Mouse (Mus musculus): ENCODE data around the gene Samd7. TPM values are rescaled to one million over a fixed set of nuclear protein-coding genes. Genes with fewer than 3 reads are reported as not detected.
"Not testable (repeated sequence)": the region's sequence is repeated elsewhere in the genome, so short reads cannot be mapped to it uniquely, and the experiment has no call there.

The Samd7 gene
- not detected in 2 replicates for polyA plus RNA-seq (2014; fragmentation: Nextera tagmentation; extraction: Ambion mirVana)

DNA sequence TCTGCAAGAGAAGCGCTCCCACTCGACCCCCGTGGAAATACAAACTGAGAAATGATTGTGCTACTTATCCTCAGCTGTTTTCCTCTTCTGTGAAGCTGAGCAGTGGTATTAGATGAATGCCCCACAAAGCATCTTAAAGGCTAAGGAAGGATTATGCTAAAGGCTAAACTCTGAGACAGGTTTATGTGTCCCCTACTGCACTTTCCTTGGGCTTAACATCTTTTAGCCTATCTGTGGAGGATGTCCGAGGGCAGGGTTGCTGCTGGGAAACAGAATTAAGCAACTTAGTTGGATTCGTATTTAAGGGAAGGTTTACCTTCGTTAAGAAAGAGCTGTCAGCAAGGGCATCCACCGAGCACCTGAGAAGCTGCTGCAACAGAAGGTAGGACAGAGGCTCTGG lies at the start of gene Samd7:
Gene Samd7 (plus strand): TSS at position 288 of the 400 bp plus-strand sequence.
- Histone ChIP-seq H3K4me2 (replicated peaks) (no peak within 1 kb of the TSS), H3K4me3 (replicated peaks; ENCODE audit: low read length) (no peak within 1 kb of the TSS), H3K27me3 (ENCODE audit: control insufficient read depth, insufficient read depth, low read length) (no peaks in the 10 kb centered on the region), H3K36me3 (replicated peaks; ENCODE audit: control insufficient read depth, insufficient read depth) (no peaks in the 10 kb centered on the region), H3K27ac (no peak within 1 kb of the TSS), H3K9me3 (ENCODE audit: control insufficient read depth, low read length) (peaks cover 10% of the 10 kb centered on the region; the same call in 1 of the 2 replicates), H3K4me1 (replicated peaks; ENCODE audit: control insufficient read depth, insufficient read depth, low read length) (no peaks in the 10 kb centered on the region), H3K9ac (no peak within 1 kb of the TSS)
- DNase-seq (ENCODE audit: low spot score) (no peak), ATAC-seq (ENCODE audit: low FRiP score) (no peak)
- WGBS: 86% methylated on average over 7 of the region's 7 CpGs

DNA sequence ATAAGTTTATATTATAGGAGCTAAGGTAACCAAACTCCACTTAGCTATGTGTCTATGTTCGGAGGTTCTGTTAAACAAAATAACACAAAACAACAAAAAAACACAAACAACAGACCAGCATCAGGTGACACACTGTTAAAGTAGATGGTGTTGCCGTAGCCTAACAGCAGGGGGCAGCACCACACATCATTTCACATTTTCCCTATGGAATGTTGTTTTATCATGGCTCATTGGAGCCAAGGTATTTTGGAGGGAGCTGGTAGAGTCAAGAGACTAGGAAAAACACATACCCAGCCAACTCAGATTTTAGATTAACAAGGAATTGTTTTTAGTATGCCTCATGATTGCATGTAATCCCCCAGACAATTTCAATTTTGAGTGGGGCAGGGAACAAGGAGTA lies 49.7 kb upstream of the Samd7 start:
- Histone ChIP-seq H3K9ac (no peak overlapping the region), H3K27me3 (ENCODE audit: control insufficient read depth, insufficient read depth, low read length) (no peaks in the 10 kb centered on the region), H3K4me3 (replicated peaks; ENCODE audit: low read length) (no peak overlapping the region), H3K4me1 (replicated peaks; ENCODE audit: control insufficient read depth, insufficient read depth, low read length) (no peaks in the 10 kb centered on the region), H3K27ac (no peak overlapping the region), H3K36me3 (replicated peaks; ENCODE audit: control insufficient read depth, insufficient read depth) (no peaks in the 10 kb centered on the region), H3K9me3 (ENCODE audit: control insufficient read depth, low read length) (no peaks in the 10 kb centered on the region), H3K4me2 (replicated peaks) (no peak overlapping the region)
- 20% methylated on average over 2 of the region's 2 CpGs for WGBS
- DNase-seq (ENCODE audit: low spot score) (peak; percentile 68), ATAC-seq (ENCODE audit: low FRiP score) (no peak; the same call in 1 of the 2 replicates)

- H3K9ac ChIP-seq: no peak overlapping the region
- no peak overlapping the region for H3K27ac ChIP-seq
- DNase-seq (ENCODE audit: low spot score) (no peak), ATAC-seq (ENCODE audit: low FRiP score) (no peak)
- H3K4me2 ChIP-seq (replicated peaks): no peak overlapping the region
- no peaks in the 10 kb centered on the region for H3K4me1 ChIP-seq (replicated peaks; ENCODE audit: control insufficient read depth, insufficient read depth, low read length)
- no peaks in the 10 kb centered on the region for H3K9me3 ChIP-seq (ENCODE audit: control insufficient read depth, low read length)
- H3K36me3 ChIP-seq (replicated peaks; ENCODE audit: control insufficient read depth, insufficient read depth): no peaks in the 10 kb centered on the region
- H3K27me3 ChIP-seq (ENCODE audit: control insufficient read depth, insufficient read depth, low read length): no peaks in the 10 kb centered on the region
- no peak overlapping the region for H3K4me3 ChIP-seq (replicated peaks; ENCODE audit: low read length)
- WGBS: 60% methylated on average over 4 of the region's 4 CpGs
These were observed 48.2 kb upstream of the Samd7 start for GRCm38 (mm10) chr3:30697891-30698290.

GRCm38 (mm10) chr3:30699711-30700505 lies 46.2 kb upstream of the Samd7 start, which contains the start of gene Lrrc31:
Gene Lrrc31, minus strand, starts transcription at chr3:30699843.
- H3K9me3 ChIP-seq (ENCODE audit: control insufficient read depth, low read length); H3K27me3 ChIP-seq (ENCODE audit: control insufficient read depth, insufficient read depth, low read length); H3K4me2 ChIP-seq (replicated peaks); ATAC-seq (ENCODE audit: low FRiP score); H3K36me3 ChIP-seq (replicated peaks; ENCODE audit: control insufficient read depth, insufficient read depth); H3K4me1 ChIP-seq (replicated peaks; ENCODE audit: control insufficient read depth, insufficient read depth, low read length); H3K27ac ChIP-seq; DNase-seq (ENCODE audit: low spot score); H3K9ac ChIP-seq; H3K4me3 ChIP-seq (replicated peaks; ENCODE audit: low read length): not testable (repeated sequence)
- 90% methylated on average over 6 of the region's 6 CpGs for WGBS

GRCm38 (mm10) chr3:30705977-30706376 lies 40.1 kb upstream of the Samd7 start:
- Histone ChIP-seq H3K9me3 (ENCODE audit: control insufficient read depth, low read length) (no peaks in the 10 kb centered on the region), H3K9ac (no peak overlapping the region), H3K36me3 (replicated peaks; ENCODE audit: control insufficient read depth, insufficient read depth) (no peaks in the 10 kb centered on the region), H3K27me3 (ENCODE audit: control insufficient read depth, insufficient read depth, low read length) (no peaks in the 10 kb centered on the region), H3K27ac (no peak overlapping the region), H3K4me3 (replicated peaks; ENCODE audit: low read length) (no peak overlapping the region), H3K4me2 (replicated peaks) (no peak overlapping the region), H3K4me1 (replicated peaks; ENCODE audit: control insufficient read depth, insufficient read depth, low read length) (no peaks in the 10 kb centered on the region)
- WGBS: 92% methylated on average over 3 of the region's 3 CpGs
- ATAC-seq (ENCODE audit: low FRiP score): no peak
- DNase-seq (ENCODE audit: low spot score): no peak

- DNase-seq (ENCODE audit: low spot score) (no peak), ATAC-seq (ENCODE audit: low FRiP score) (no peak)
- Histone ChIP-seq H3K36me3 (replicated peaks; ENCODE audit: control insufficient read depth, insufficient read depth) (no peaks in the 10 kb centered on the region), H3K4me2 (replicated peaks) (no peak overlapping the region), H3K4me3 (replicated peaks; ENCODE audit: low read length) (no peak overlapping the region), H3K27me3 (ENCODE audit: control insufficient read depth, insufficient read depth, low read length) (no peaks in the 10 kb centered on the region), H3K4me1 (replicated peaks; ENCODE audit: control insufficient read depth, insufficient read depth, low read length) (no peaks in the 10 kb centered on the region), H3K9me3 (ENCODE audit: control insufficient read depth, low read length) (no peaks in the 10 kb centered on the region), H3K9ac (no peak overlapping the region), H3K27ac (no peak overlapping the region)
- 84% methylated on average over 4 of the region's 4 CpGs for WGBS
These were observed 39.3 kb upstream of the Samd7 start for GRCm38 (mm10) chr3:30706614-30707276.

DNA sequence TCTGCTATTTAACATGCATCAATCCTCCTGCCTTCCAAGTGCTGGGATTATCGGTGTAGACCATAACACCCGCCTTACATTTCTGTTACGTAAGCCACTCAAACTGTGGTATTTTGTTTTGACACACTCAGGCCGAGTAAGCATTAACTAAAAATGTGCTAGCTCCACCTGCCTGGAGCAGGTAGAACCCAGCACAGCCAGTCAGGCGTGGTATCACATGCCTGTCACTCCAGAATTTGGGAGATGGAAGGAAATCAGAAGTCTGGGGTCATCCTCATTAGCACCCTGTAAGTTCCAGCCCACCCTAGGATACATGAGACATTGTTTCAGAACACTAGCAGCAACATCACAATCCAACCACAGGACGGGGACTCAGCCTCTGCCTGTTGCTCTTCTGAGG lies 35.9 kb upstream of the Samd7 start:
- H3K4me1 ChIP-seq (replicated peaks; ENCODE audit: control insufficient read depth, insufficient read depth, low read length): no peaks in the 10 kb centered on the region
- H3K9ac ChIP-seq: no peak overlapping the region
- no peaks in the 10 kb centered on the region for H3K9me3 ChIP-seq (ENCODE audit: control insufficient read depth, low read length)
- no peak overlapping the region for H3K4me3 ChIP-seq (replicated peaks; ENCODE audit: low read length)
- DNase-seq (ENCODE audit: low spot score): no peak
- no peak for ATAC-seq (ENCODE audit: low FRiP score)
- H3K4me2 ChIP-seq (replicated peaks): no peak overlapping the region
- no peaks in the 10 kb centered on the region for H3K36me3 ChIP-seq (replicated peaks; ENCODE audit: control insufficient read depth, insufficient read depth)
- H3K27me3 ChIP-seq (ENCODE audit: control insufficient read depth, insufficient read depth, low read length): no peaks in the 10 kb centered on the region
- 87% methylated on average over 6 of the region's 6 CpGs for WGBS
- no peak overlapping the region for H3K27ac ChIP-seq

GRCm38 (mm10) chr3:30713334-30713733 lies 32.8 kb upstream of the Samd7 start:
- Histone ChIP-seq H3K9ac (no peak overlapping the region), H3K27me3 (ENCODE audit: control insufficient read depth, insufficient read depth, low read length) (no peaks in the 10 kb centered on the region), H3K27ac (no peak overlapping the region), H3K9me3 (ENCODE audit: control insufficient read depth, low read length) (no peaks in the 10 kb centered on the region), H3K4me3 (replicated peaks; ENCODE audit: low read length) (no peak overlapping the region), H3K4me2 (replicated peaks) (no peak overlapping the region), H3K4me1 (replicated peaks; ENCODE audit: control insufficient read depth, insufficient read depth, low read length) (no peaks in the 10 kb centered on the region), H3K36me3 (replicated peaks; ENCODE audit: control insufficient read depth, insufficient read depth) (no peaks in the 10 kb centered on the region)
- DNase-seq (ENCODE audit: low spot score): no peak
- ATAC-seq (ENCODE audit: low FRiP score): no peak
- 88% methylated on average over 1 of the region's 1 CpGs for WGBS

- DNase-seq (ENCODE audit: low spot score) (no peak), ATAC-seq (ENCODE audit: low FRiP score) (no peak)
- H3K4me3 ChIP-seq (replicated peaks; ENCODE audit: low read length): no peak overlapping the region
- H3K9me3 ChIP-seq (ENCODE audit: control insufficient read depth, low read length): no peaks in the 10 kb centered on the region
- H3K4me1 ChIP-seq (replicated peaks; ENCODE audit: control insufficient read depth, insufficient read depth, low read length): no peaks in the 10 kb centered on the region
- H3K9ac ChIP-seq: no peak overlapping the region
- H3K27ac ChIP-seq: no peak overlapping the region
- no peaks in the 10 kb centered on the region for H3K27me3 ChIP-seq (ENCODE audit: control insufficient read depth, insufficient read depth, low read length)
- WGBS: 94% methylated on average over 3 of the region's 3 CpGs
- H3K36me3 ChIP-seq (replicated peaks; ENCODE audit: control insufficient read depth, insufficient read depth): no peaks in the 10 kb centered on the region
- no peak overlapping the region for H3K4me2 ChIP-seq (replicated peaks)
These were observed 27.4 kb upstream of the Samd7 start for GRCm38 (mm10) chr3:30718649-30719048.

All from hindbrain, embryonic 14.5 days (tissue).